Mouse (Mus musculus) embryonic facial prominence, embryonic 12.5 days (tissue): ENCODE data around the gene Nrxn1. TPM values are rescaled to one million over a fixed set of nuclear protein-coding genes. Genes with fewer than 3 reads are reported as not detected.

Source experiments
- ATAC-seq: fragments of 200-750 bp; cut with Nextera tagmentation; 2 replicates; pipeline ENCODE4 v1.8.0; 2017; ENCODE audit not compliant: insufficient number of reproducible peaks, insufficient read depth, low FRiP score, low TSS enrichment
- H3K27ac ChIP-seq: fragments of 300-500 bp; sonication (generic); 2 replicates; pipeline ENCODE4 v1.5.1; 2016; ENCODE audit warnings: mild to moderate bottlenecking
- H3K27me3 ChIP-seq: fragments of 300-500 bp; sonication (generic); 2 replicates; pipeline ENCODE4 v1.6.1; 2016; ENCODE audit warnings: mild to moderate bottlenecking, moderate library complexity
- H3K36me3 ChIP-seq: fragments of 300-500 bp; sonication (generic); 2 replicates; pipeline ENCODE4 v1.6.1; 2016; ENCODE audit warnings: mild to moderate bottlenecking
- H3K4me1 ChIP-seq: fragments of 300-500 bp; sonication (generic); 2 replicates; pipeline ENCODE4 v1.6.1; 2016
- H3K4me2 ChIP-seq: fragments of 300-500 bp; sonication (generic); replicated peaks from 2 replicates; pipeline ENCODE4 v1.6.1; 2016; ENCODE audit warnings: mild to moderate bottlenecking, moderate library complexity
- H3K4me3 ChIP-seq: fragments of 300-500 bp; sonication (generic); 2 replicates; pipeline ENCODE4 v1.5.1; 2016; ENCODE audit warnings: mild to moderate bottlenecking
- H3K9ac ChIP-seq: fragments of 300-500 bp; sonication (generic); 2 replicates; pipeline ENCODE4 v1.6.1; 2016; ENCODE audit warnings: mild to moderate bottlenecking, moderate library complexity
- H3K9me3 ChIP-seq: fragments of 300-500 bp; sonication (generic); 2 replicates; pipeline ENCODE4 v1.6.1; 2016; ENCODE audit warnings: mild to moderate bottlenecking, moderate library complexity
- WGBS: fragments of 180-500 bp; shearing (Covaris S2); methylation state at CpG from one replicate; pipeline ENCODE4 v1.1.7; 2016; 5-methylcytosine and 5-hydroxymethylcytosine counted together
- polyA plus RNA-seq: library from polyadenylated mRNA; unstranded; fragments of >200 nt; fragmentation: Nextera tagmentation; extraction: Ambion mirVana; gene quantifications from 2 replicates; pipeline ENCODE4 v1.2.1, GENCODE M21; 2016

Gene Nrxn1
- polyA plus RNA-seq, 1 experiment from 2014 or later, result 11.6 TPM

DNA sequence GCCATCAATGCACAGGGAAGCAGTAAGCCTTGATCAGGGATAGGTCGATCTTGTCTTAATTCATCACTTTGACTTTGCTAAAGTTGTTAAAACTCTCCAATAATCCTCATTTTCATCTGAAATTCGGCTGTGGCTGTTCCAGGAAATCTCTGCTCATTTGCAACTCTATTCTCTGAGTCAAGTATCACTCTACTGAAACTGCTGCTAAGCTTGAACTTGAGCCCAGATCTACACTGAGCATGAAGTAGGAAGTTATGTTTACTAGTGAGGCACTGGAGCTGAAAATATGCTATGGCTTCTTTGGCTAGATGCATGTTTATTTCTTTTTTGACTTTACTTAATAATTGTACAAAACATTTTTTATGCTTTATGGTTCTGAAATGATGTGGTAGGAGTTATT, 708.0 kb downstream of the Nrxn1 start:
- H3K9ac ChIP-seq, result no peak overlapping the region
- no peak overlapping the region for H3K4me3 ChIP-seq
- H3K9me3 ChIP-seq, result no peaks in the 10 kb centered on the region
- no peak overlapping the region for H3K27ac ChIP-seq
- no peak for ATAC-seq
- H3K27me3 ChIP-seq, result no peaks in the 10 kb centered on the region
- 72% methylated on average over 2 of the region's 2 CpGs for WGBS
- no peaks in the 10 kb centered on the region for H3K36me3 ChIP-seq
- no peaks in the 10 kb centered on the region for H3K4me1 ChIP-seq
- H3K4me2 ChIP-seq, result no peak overlapping the region

DNA sequence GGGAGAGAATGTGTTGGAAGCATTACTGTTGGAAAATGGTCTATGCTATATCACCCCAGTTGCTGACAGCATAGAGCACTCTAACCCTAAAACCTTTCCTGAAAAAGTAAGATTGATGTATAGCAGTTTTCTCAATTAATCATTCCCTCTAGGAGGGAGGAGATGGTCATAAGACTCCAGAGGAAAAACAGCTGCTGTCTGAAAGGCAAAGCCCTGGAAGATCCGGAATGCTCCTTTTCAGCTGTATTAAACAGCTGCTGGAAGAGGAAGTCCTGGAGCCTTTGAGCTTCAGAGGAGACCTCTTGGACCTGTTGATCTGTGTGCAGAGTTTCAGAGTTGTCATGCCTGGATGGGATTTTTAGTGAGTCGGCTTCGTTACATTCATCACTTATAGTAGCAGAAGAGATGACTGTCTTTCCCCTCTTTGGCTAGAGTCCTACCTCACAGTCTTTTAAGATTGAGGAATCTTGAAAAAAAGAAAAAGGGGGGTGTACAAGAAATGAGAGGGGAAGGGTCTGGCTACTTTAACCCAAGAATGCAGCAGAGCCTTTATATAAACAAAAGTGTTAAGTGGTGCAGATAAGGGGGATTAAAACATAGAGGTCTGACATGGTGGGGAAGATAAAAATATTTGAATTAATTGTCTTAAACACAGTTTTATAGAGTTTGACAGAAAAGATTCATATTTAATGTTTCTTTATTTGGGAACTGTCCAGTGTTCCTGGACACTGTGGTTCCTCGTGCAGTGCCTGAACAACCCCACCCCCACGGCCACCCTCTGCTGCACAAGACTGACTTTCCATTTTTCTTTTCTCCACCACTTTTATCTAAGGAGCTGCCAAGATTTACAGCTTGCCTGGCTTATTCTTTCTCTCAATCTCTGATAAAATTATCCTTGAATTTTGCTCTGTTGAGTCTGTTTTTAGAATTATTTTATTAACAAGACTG, 710.1 kb downstream of the Nrxn1 start:
- no peaks in the 10 kb centered on the region for H3K27me3 ChIP-seq
- no peak overlapping the region for H3K9ac ChIP-seq
- no peak for ATAC-seq
- H3K4me2 ChIP-seq, result no peak overlapping the region
- H3K36me3 ChIP-seq, result no peaks in the 10 kb centered on the region
- 68% methylated on average over 5 of the region's 5 CpGs for WGBS
- no peak overlapping the region for H3K27ac ChIP-seq
- H3K4me1 ChIP-seq, result no peaks in the 10 kb centered on the region
- no peak overlapping the region for H3K4me3 ChIP-seq
- no peaks in the 10 kb centered on the region for H3K9me3 ChIP-seq

DNA sequence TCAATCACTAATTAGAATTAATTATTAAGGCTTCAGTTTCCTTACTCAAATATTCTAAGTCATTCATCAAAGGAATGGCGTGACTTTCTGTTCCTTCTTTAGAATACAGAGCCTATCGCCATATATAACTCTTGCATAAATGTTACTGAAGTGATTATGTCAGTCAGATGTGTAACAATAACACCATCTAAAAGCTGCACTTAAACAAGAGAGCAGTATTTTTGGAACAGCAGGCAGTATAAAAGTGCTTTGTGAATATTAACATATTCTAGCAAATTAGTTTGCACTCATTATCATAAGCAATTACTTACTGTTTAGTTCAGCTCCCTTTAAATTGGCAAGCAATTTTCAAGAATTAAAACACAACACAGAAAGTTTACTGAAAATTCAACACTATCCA, 716.3 kb downstream of the Nrxn1 start:
- H3K4me3 ChIP-seq, result no peak overlapping the region
- no peaks in the 10 kb centered on the region for H3K9me3 ChIP-seq
- no peaks in the 10 kb centered on the region for H3K36me3 ChIP-seq
- WGBS, result 87% methylated on average over 2 of the region's 2 CpGs
- H3K4me1 ChIP-seq, result no peaks in the 10 kb centered on the region
- no peak for ATAC-seq
- H3K4me2 ChIP-seq, result no peak overlapping the region
- no peak overlapping the region for H3K9ac ChIP-seq
- no peaks in the 10 kb centered on the region for H3K27me3 ChIP-seq
- no peak overlapping the region for H3K27ac ChIP-seq

DNA sequence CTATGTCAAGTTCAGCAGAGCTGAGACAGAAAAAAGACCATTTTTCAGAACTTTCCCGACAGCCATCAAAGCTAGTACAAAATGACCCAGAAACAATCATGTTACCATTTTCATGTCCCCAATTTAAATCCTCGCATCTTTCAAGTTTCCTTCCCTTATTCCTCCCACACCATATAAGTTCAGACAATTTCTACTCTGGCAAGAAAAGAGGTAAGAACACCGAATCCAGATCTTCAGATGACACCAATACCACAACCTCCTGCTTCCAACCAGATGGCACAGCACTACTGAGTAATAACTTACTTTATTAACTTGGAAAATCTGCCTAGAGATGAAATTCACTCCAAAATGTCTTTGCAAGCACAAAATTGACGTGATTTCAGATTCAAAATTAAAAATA, 730.7 kb downstream of the Nrxn1 start:
- no peaks in the 10 kb centered on the region for H3K4me1 ChIP-seq
- no peak for ATAC-seq
- no peaks in the 10 kb centered on the region for H3K9me3 ChIP-seq
- 83% methylated on average over 4 of the region's 4 CpGs for WGBS
- H3K4me2 ChIP-seq, result no peak overlapping the region
- H3K9ac ChIP-seq, result no peak overlapping the region
- no peak overlapping the region for H3K4me3 ChIP-seq
- H3K36me3 ChIP-seq, result no peaks in the 10 kb centered on the region
- H3K27me3 ChIP-seq, result no peaks in the 10 kb centered on the region
- no peak overlapping the region for H3K27ac ChIP-seq

DNA sequence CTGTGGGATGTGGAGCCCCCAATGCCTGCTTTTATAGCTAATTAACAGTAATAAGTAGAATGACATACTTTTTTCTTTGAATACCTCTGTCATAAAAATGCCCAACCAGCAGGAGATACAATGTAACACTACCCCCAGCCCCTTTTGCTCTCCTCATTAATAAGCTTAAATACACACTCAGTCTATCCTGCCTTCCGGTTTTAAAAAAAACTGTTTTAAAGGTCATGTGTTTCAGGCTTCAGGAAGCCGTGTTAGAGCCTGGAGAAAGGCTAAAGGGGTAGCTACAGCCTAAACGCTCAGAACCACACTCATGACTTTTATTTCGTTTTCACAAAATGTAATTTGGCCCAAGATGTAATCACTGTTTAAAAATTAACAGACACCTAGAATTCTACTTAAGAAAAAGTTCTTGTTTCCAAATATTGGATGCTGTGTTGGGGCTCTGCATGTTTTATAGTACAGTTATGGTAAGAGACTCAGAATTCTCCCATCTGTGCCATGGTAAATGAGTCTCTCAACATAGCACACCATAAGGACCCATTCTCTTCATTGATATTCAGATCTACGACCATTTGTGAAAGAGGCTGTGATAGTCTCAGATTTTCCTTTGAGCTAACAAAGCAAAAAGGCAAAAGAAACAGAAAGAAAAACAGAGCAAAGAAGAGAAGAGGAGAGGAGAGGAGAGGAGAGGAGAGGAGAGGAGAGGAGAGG, 743.3 kb downstream of the Nrxn1 start:
- 61% methylated on average over 5 of the region's 5 CpGs for WGBS
- Histone ChIP-seq H3K4me1 (no peaks in the 10 kb centered on the region), H3K27ac (no peak overlapping the region), H3K4me3 (no peak overlapping the region), H3K9me3 (no peaks in the 10 kb centered on the region), H3K9ac (no peak overlapping the region), H3K36me3 (no peaks in the 10 kb centered on the region), H3K27me3 (no peaks in the 10 kb centered on the region), H3K4me2 (no peak overlapping the region)
- no peak for ATAC-seq

DNA sequence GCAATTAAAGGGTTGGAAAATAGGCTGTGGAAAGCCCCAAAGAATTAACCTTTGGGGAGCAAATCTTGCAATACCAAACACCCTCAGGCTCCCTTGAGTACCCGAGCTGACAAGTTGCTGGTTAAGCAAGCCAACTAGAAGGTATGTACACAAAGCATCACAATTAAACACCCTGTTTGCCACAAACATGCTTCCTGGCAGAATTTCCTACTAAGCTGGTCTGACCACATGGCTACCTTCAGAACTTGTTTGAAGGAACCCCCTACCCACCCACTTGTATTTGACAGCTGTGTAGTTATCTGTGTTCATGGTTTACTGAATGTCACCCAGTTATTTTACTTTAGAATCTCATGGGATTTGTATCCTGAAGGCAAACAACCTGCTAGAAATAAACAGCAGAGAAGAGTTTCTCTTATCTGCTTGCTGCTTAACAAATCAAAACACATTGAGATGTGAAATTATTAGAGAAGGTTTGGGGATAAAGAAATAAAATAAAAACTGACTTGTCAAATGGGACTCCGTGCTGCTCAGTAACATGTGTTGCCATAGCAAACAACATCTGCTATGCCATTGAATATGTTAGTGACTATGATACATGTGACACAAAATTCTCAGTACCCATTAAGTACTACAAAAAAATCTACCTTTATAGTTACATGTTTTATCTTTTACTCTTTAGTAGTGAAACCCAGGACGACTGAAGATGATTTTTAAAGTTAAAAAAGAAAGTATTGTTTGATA, 746.0 kb downstream of the Nrxn1 start:
- no peak overlapping the region for H3K27ac ChIP-seq
- no peaks in the 10 kb centered on the region for H3K27me3 ChIP-seq
- no peak for ATAC-seq
- H3K4me3 ChIP-seq, result no peak overlapping the region
- no peak overlapping the region for H3K9ac ChIP-seq
- no peaks in the 10 kb centered on the region for H3K4me1 ChIP-seq
- 60% methylated on average over 3 of the region's 3 CpGs for WGBS
- H3K4me2 ChIP-seq, result no peak overlapping the region
- no peaks in the 10 kb centered on the region for H3K36me3 ChIP-seq
- H3K9me3 ChIP-seq, result no peaks in the 10 kb centered on the region

DNA sequence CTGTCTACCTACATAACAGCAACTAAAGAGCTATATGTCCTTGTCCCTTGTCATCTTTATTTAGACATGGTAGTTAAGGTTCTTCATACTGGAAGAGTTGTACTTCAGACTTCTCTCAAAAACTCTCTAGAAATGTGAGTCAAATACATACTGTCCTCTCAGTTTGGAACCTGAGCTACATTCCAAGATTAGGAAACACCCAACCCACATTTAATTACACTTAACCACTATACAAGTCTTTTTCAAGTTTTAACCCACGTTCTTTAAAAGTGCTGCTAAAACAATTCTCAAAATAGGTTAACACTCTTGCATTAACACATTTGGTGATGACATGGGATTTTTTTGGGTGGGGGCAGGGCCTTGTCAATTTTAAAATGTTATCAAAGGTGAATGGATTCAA, 759.4 kb downstream of the Nrxn1 start:
- H3K27me3 ChIP-seq, result no peaks in the 10 kb centered on the region
- WGBS, result 66% methylated on average over 1 of the region's 1 CpGs

DNA sequence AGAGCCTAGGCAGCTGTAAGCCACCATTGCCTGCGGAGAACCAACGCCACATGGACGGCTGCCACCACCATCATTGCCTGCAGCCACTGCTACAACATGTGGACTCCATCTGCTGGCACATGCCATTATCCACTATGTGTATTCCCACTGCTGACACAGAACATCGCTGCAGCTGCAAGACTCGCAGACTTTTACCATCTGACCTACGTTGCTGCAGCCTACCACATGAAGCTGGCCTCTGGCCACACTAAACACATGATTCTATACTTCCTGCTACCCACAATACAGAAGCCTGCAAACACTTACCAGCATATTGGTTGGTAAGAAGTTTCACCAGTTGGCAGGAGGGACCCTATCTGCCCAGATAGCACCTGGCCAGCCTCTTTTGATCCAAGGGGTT, 769.2 kb downstream of the Nrxn1 start:
- no peaks in the 10 kb centered on the region for H3K36me3 ChIP-seq
- no peak for ATAC-seq
- H3K4me2 ChIP-seq, result no peak overlapping the region
- no peaks in the 10 kb centered on the region for H3K27me3 ChIP-seq
- no peak overlapping the region for H3K9ac ChIP-seq
- H3K4me3 ChIP-seq, result no peak overlapping the region
- H3K9me3 ChIP-seq, result no peaks in the 10 kb centered on the region
- no peaks in the 10 kb centered on the region for H3K4me1 ChIP-seq
- 78% methylated on average over 6 of the region's 6 CpGs for WGBS
- H3K27ac ChIP-seq, result no peak overlapping the region

More for the DNA sequence above, 759.4 kb downstream of the Nrxn1 start:
- no peaks in the 10 kb centered on the region for H3K4me1 ChIP-seq
- no peaks in the 10 kb centered on the region for H3K9me3 ChIP-seq
- ATAC-seq, result no peak
- no peak overlapping the region for H3K4me3 ChIP-seq
- no peak overlapping the region for H3K27ac ChIP-seq
- no peak overlapping the region for H3K9ac ChIP-seq
- H3K4me2 ChIP-seq, result no peak overlapping the region
- no peaks in the 10 kb centered on the region for H3K36me3 ChIP-seq

DNA sequence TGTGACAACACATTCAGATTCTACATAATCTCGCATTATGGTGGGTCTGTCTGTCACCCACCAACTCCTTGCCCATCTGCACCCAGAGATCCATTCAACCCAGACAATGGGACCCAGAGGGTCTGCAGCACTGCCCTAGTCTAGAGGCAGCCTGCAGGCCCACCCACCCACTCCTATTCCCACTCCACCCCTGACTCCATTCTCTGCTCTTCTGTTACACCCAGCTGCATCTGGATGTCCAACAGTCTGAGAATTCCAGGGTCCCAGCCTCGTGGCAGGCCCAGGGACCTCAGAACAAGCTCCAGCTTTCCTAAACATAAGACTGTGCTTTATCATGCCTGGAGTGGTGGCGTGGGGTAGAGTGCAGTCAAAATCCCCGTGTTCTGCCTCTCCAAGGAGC, 820.6 kb downstream of the Nrxn1 start:
- Histone ChIP-seq H3K9me3 (no peaks in the 10 kb centered on the region), H3K27ac (no peak overlapping the region), H3K4me3 (no peak overlapping the region), H3K36me3 (no peaks in the 10 kb centered on the region), H3K4me2 (no peak overlapping the region), H3K9ac (no peak overlapping the region), H3K27me3 (no peaks in the 10 kb centered on the region), H3K4me1 (no peaks in the 10 kb centered on the region)
- WGBS, result 57% methylated on average over 4 of the region's 4 CpGs
- 0 out of 2 replicates have a peak, but pooled peaks have one; percentile 41 for ATAC-seq

DNA sequence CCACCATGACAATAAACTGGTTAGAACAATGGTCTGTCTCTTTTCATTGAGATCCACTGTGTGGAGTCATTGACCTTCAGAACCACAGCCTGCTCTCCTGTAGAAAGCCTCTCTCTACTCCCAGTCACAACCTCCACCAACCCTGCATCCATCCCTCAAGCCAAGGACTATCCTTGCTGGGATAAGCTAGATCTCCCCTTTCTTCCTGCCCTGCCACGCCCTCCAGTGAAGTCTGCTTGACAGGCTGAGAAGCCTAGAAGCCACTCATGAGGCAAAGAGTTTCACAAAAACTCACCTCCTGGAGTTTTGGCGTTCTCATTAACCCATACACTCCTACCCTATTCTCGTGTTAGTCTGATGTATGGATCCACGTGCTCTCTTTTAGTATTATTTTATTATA, 821.7 kb downstream of the Nrxn1 start:
- 19% methylated on average over 4 of the region's 4 CpGs for WGBS
- no peak overlapping the region for H3K9ac ChIP-seq
- no peaks in the 10 kb centered on the region for H3K27me3 ChIP-seq
- no peaks in the 10 kb centered on the region for H3K4me1 ChIP-seq
- H3K36me3 ChIP-seq, result no peaks in the 10 kb centered on the region
- no peak for ATAC-seq
- no peak overlapping the region for H3K4me2 ChIP-seq
- no peak overlapping the region for H3K4me3 ChIP-seq
- no peaks in the 10 kb centered on the region for H3K9me3 ChIP-seq
- H3K27ac ChIP-seq, result no peak overlapping the region

DNA sequence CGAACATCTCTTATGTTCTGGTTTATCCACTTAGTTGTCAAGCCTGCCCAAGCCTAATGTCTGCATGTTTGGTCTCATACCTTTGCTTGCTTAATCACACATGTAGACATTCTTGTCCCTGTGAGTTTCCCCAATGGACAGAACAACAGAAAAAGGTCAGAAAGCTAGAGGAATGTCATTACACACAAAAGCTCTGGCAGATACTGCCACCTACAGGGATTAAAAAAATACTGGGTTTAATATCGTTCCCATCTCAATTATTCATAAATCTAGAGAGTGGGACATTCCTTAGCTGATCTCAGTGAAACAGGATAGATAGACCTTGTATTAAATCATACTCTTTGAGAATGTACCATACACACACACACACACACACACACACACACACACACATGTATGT, 823.7 kb downstream of the Nrxn1 start:
- no peaks in the 10 kb centered on the region for H3K36me3 ChIP-seq
- no peak overlapping the region for H3K4me3 ChIP-seq
- no peaks in the 10 kb centered on the region for H3K27me3 ChIP-seq
- no peaks in the 10 kb centered on the region for H3K4me1 ChIP-seq
- ATAC-seq, result no peak
- H3K9ac ChIP-seq, result no peak overlapping the region
- H3K27ac ChIP-seq, result no peak overlapping the region
- H3K9me3 ChIP-seq, result no peaks in the 10 kb centered on the region
- WGBS, result 73% methylated on average over 2 of the region's 2 CpGs
- no peak overlapping the region for H3K4me2 ChIP-seq
